Mouse (Mus musculus) hindbrain, embryonic 12.5 days (tissue): ENCODE results near the gene Zfp526. TPM values are rescaled to one million over a fixed set of nuclear protein-coding genes. Genes with fewer than 3 reads are reported as not detected.
"Not testable (repeated sequence)": the region's sequence is repeated elsewhere in the genome, so short reads cannot be mapped to it uniquely, and the experiment has no call there.

Experiments
- ATAC-seq: fragments of 200-750 bp; cut with Nextera tagmentation; 2 replicates; pipeline ENCODE4 v1.8.0; 2017; ENCODE audit warnings: moderate TSS enrichment; ENCODE audit not compliant: low FRiP score
- H3K27ac ChIP-seq: fragments of 300-500 bp; sonication (generic); 2 replicates; pipeline ENCODE4 v1.5.1; 2016; ENCODE audit warnings: mild to moderate bottlenecking
- H3K27me3 ChIP-seq: fragments of 300-500 bp; sonication (generic); 2 replicates; pipeline ENCODE4 v1.6.1; 2016; ENCODE audit warnings: mild to moderate bottlenecking
- H3K36me3 ChIP-seq: fragments of 300-500 bp; sonication (generic); 2 replicates; pipeline ENCODE4 v1.6.1; 2016; ENCODE audit warnings: mild to moderate bottlenecking
- H3K4me1 ChIP-seq: fragments of 300-500 bp; sonication (generic); 2 replicates; pipeline ENCODE4 v1.6.1; 2016
- H3K4me2 ChIP-seq: fragments of 300-500 bp; sonication (generic); replicated peaks from 2 replicates; pipeline ENCODE4 v1.6.1; 2016; ENCODE audit warnings: mild to moderate bottlenecking
- H3K4me3 ChIP-seq: fragments of 300-500 bp; sonication (generic); 2 replicates; pipeline ENCODE4 v1.5.1; 2016; ENCODE audit warnings: mild to moderate bottlenecking
- H3K9ac ChIP-seq: fragments of 300-500 bp; sonication (generic); 2 replicates; pipeline ENCODE4 v1.6.1; 2016; ENCODE audit warnings: mild to moderate bottlenecking, moderate library complexity
- H3K9me3 ChIP-seq: fragments of 300-500 bp; sonication (generic); replicated peaks from 2 replicates; pipeline ENCODE4 v1.6.1; 2016; ENCODE audit warnings: mild to moderate bottlenecking
- WGBS: fragments of 180-500 bp; shearing (Covaris S2); methylation state at CpG from one replicate; pipeline ENCODE4 v1.1.7; 2016; 5-methylcytosine and 5-hydroxymethylcytosine counted together
- polyA plus RNA-seq: library from polyadenylated mRNA; unstranded; fragments of >200 nt; fragmentation: Nextera tagmentation; extraction: Ambion mirVana; gene quantifications from 2 replicates; pipeline ENCODE4 v1.2.1, GENCODE M21; 2016

Zfp526 gene
- polyA plus RNA-seq, 1 experiment from 2014 or later: 2.3 TPM

GRCm38 (mm10) chr7:25248018-25248647 is 26.9 kb downstream of the Zfp526 start:
- no peaks in the 10 kb centered on the region for H3K9me3 ChIP-seq
- peak overlapping the region; percentile 98 for H3K4me2 ChIP-seq
- peak overlapping the region; percentile 82 for H3K4me3 ChIP-seq
- peak; percentile 31 for ATAC-seq
- peak overlapping the region; percentile 87 for H3K9ac ChIP-seq
- H3K27ac ChIP-seq: peak overlapping the region; percentile 91
- 0% methylated on average over 18 of the region's 18 CpGs for WGBS
- peaks cover 15% of the 10 kb centered on the region for H3K36me3 ChIP-seq
- no peaks in the 10 kb centered on the region for H3K27me3 ChIP-seq
- H3K4me1 ChIP-seq: peaks cover 48% of the 10 kb centered on the region

GRCm38 (mm10) chr7:25248846-25249313 is 27.7 kb downstream of the Zfp526 start:
- Histone ChIP-seq H3K4me3 (peak overlapping the region; percentile 82), H3K9ac (peak overlapping the region; percentile 87), H3K27ac (peak overlapping the region; percentile 91), H3K27me3 (no peaks in the 10 kb centered on the region), H3K4me1 (peaks cover 48% of the 10 kb centered on the region), H3K4me2 (peak overlapping the region; percentile 98), H3K36me3 (peaks cover 12% of the 10 kb centered on the region), H3K9me3 (no peaks in the 10 kb centered on the region)
- no peak; the same call in none of the 2 replicates for ATAC-seq
- WGBS: under 1% methylated on average over 25 of the region's 25 CpGs

- Histone ChIP-seq H3K27ac (peak overlapping the region; percentile 91), H3K27me3 (no peaks in the 10 kb centered on the region), H3K4me3 (peak overlapping the region; percentile 82), H3K36me3 (peaks cover 8% of the 10 kb centered on the region), H3K4me1 (peaks cover 48% of the 10 kb centered on the region), H3K9me3 (no peaks in the 10 kb centered on the region), H3K4me2 (peak overlapping the region; percentile 98), H3K9ac (peak overlapping the region; percentile 87)
- peak; percentile 51 for ATAC-seq
- WGBS: under 1% methylated on average over 50 of the region's 73 CpGs
Measured at GRCm38 (mm10) chr7:25249314-25250140, 28.3 kb downstream of the Zfp526 start.

- H3K27me3 ChIP-seq: no peaks in the 10 kb centered on the region
- peak within 1 kb of the TSS; percentile 82 for H3K4me3 ChIP-seq
- peak; percentile 76 for ATAC-seq
- H3K9me3 ChIP-seq: no peaks in the 10 kb centered on the region
- H3K4me2 ChIP-seq: peak within 1 kb of the TSS; percentile 98
- peak within 1 kb of the TSS; percentile 91 for H3K27ac ChIP-seq
- H3K36me3 ChIP-seq: no peaks in the 10 kb centered on the region
- H3K4me1 ChIP-seq: peaks cover 48% of the 10 kb centered on the region
- H3K9ac ChIP-seq: peak within 1 kb of the TSS; percentile 87
- under 1% methylated on average over 63 of the region's 81 CpGs for WGBS
Measured at GRCm38 (mm10) chr7:25250141-25250972, 29.1 kb downstream of the Zfp526 start, which contains the start of gene Erf. TSS of gene Erf (minus strand) at chr7:25250761.

GRCm38 (mm10) chr7:25251071-25251791 is 30.0 kb downstream of the Zfp526 start:
- H3K4me2 ChIP-seq: peak overlapping the region; percentile 98
- peaks cover 43% of the 10 kb centered on the region for H3K4me1 ChIP-seq
- H3K9me3 ChIP-seq: no peaks in the 10 kb centered on the region
- peak overlapping the region; percentile 82 for H3K4me3 ChIP-seq
- no peaks in the 10 kb centered on the region for H3K27me3 ChIP-seq
- H3K36me3 ChIP-seq: no peaks in the 10 kb centered on the region
- H3K27ac ChIP-seq: peak overlapping the region; percentile 91
- WGBS: 3% methylated on average over 22 of the region's 22 CpGs
- ATAC-seq: peak; percentile 21; the same call in 1 of the 2 replicates
- peak overlapping the region; percentile 87 for H3K9ac ChIP-seq

GRCm38 (mm10) chr7:25251822-25252221 is 30.6 kb downstream of the Zfp526 start:
- no peaks in the 10 kb centered on the region for H3K27me3 ChIP-seq
- peak overlapping the region; percentile 82; the same call in 1 of the 2 replicates for H3K4me3 ChIP-seq
- no peak for ATAC-seq
- H3K36me3 ChIP-seq: no peaks in the 10 kb centered on the region
- H3K4me1 ChIP-seq: peaks cover 38% of the 10 kb centered on the region
- H3K4me2 ChIP-seq: peak overlapping the region; percentile 98
- 19% methylated on average over 8 of the region's 8 CpGs for WGBS
- peak overlapping the region; percentile 87 for H3K9ac ChIP-seq
- H3K27ac ChIP-seq: peak overlapping the region; percentile 91
- H3K9me3 ChIP-seq: no peaks in the 10 kb centered on the region

GRCm38 (mm10) chr7:25261896-25262295 is 40.7 kb downstream of the Zfp526 start:
- Histone ChIP-seq H3K27ac (no peak overlapping the region), H3K4me3 (no peak overlapping the region), H3K27me3 (peaks cover 7% of the 10 kb centered on the region; the same call in 1 of the 2 replicates), H3K9ac (no peak overlapping the region), H3K36me3 (no peaks in the 10 kb centered on the region), H3K4me2 (no peak overlapping the region), H3K9me3 (no peaks in the 10 kb centered on the region), H3K4me1 (peaks cover 2% of the 10 kb centered on the region)
- 79% methylated on average over 1 of the region's 1 CpGs for WGBS
- ATAC-seq: no peak

- H3K4me3 ChIP-seq: no peak overlapping the region
- ATAC-seq: no peak
- H3K9me3 ChIP-seq: no peaks in the 10 kb centered on the region
- peaks cover 9% of the 10 kb centered on the region for H3K4me1 ChIP-seq
- no peak overlapping the region for H3K9ac ChIP-seq
- H3K4me2 ChIP-seq: no peak overlapping the region
- peaks cover 7% of the 10 kb centered on the region; the same call in 1 of the 2 replicates for H3K27me3 ChIP-seq
- H3K36me3 ChIP-seq: no peaks in the 10 kb centered on the region
- WGBS: 23% methylated on average over 17 of the region's 17 CpGs
- H3K27ac ChIP-seq: no peak overlapping the region
Measured at GRCm38 (mm10) chr7:25263968-25264870, 43.0 kb downstream of the Zfp526 start.

GRCm38 (mm10) chr7:25265743-25266142 is 44.5 kb downstream of the Zfp526 start:
- H3K27me3 ChIP-seq, H3K4me2 ChIP-seq, ATAC-seq, H3K9me3 ChIP-seq, H3K27ac ChIP-seq, H3K4me3 ChIP-seq, H3K9ac ChIP-seq, H3K36me3 ChIP-seq: not testable (repeated sequence)
- 91% methylated on average over 5 of the region's 5 CpGs for WGBS
- peaks cover 21% of the 10 kb centered on the region for H3K4me1 ChIP-seq

GRCm38 (mm10) chr7:25266180-25266962 is 45.1 kb downstream of the Zfp526 start:
- Histone ChIP-seq H3K27ac (no peak overlapping the region), H3K4me2 (peak overlapping the region; percentile 45), H3K27me3 (peaks cover 7% of the 10 kb centered on the region; the same call in 1 of the 2 replicates), H3K4me1 (peaks cover 21% of the 10 kb centered on the region), H3K4me3 (peak overlapping the region; percentile 65; the same call in 1 of the 2 replicates), H3K9ac (no peak overlapping the region; the same call in 1 of the 2 replicates), H3K36me3 (peaks cover 8% of the 10 kb centered on the region), H3K9me3 (no peaks in the 10 kb centered on the region)
- WGBS: 89% methylated on average over 8 of the region's 8 CpGs
- ATAC-seq: no peak
